Mouse (Mus musculus) embryonic facial prominence, embryonic 14.5 days (tissue): ENCODE measurements at regions not wholly inside any gene's neighbourhood (a gene's known extent, or its start where the extent isn't known, plus 50 kb on each side); places are given as distances from the start of the nearest gene placed in this dataset.

Experiments
- ATAC-seq: fragments of 200-750 bp; cut with Nextera tagmentation; 2 replicates; pipeline ENCODE4 v1.8.0; 2017; ENCODE audit warnings: low read depth, moderate number of reproducible peaks, moderate TSS enrichment
- DNase-seq: peaks from one replicate; pipeline ENCODE4 v3.0.0-alpha.2; 2015; ENCODE audit warnings: low spot score
- H3K27ac ChIP-seq: fragments of 300-500 bp; sonication (generic); replicated peaks from 2 replicates; pipeline ENCODE4 v1.5.1; 2014; ENCODE audit warnings: low read depth, mild to moderate bottlenecking, low read length, moderate library complexity
- H3K27me3 ChIP-seq: fragments of 300-500 bp; sonication (generic); replicated peaks from 2 replicates; pipeline ENCODE4 v1.6.1; 2014; ENCODE audit warnings: low read length; ENCODE audit not compliant: control insufficient read depth, insufficient read depth
- H3K36me3 ChIP-seq: fragments of 300-500 bp; sonication (generic); 2 replicates; pipeline ENCODE4 v1.6.1; 2014; ENCODE audit warnings: low read length, mixed read lengths; ENCODE audit not compliant: control insufficient read depth, insufficient read depth
- H3K4me1 ChIP-seq: fragments of 300-500 bp; sonication (generic); 2 replicates; pipeline ENCODE4 v1.6.1; 2014; ENCODE audit warnings: antibody characterized with exemption, low read length; ENCODE audit not compliant: control insufficient read depth, insufficient read depth
- H3K4me2 ChIP-seq: fragments of 300-500 bp; sonication (generic); 2 replicates; pipeline ENCODE4 v1.6.1; 2014; ENCODE audit warnings: low read depth, mild to moderate bottlenecking, low read length, moderate library complexity, mixed read lengths
- H3K4me3 ChIP-seq: fragments of 300-500 bp; sonication (generic); 2 replicates; pipeline ENCODE4 v1.5.1; 2014; ENCODE audit warnings: low read depth, mild to moderate bottlenecking, low read length
- H3K9ac ChIP-seq: fragments of 300-500 bp; sonication (generic); 2 replicates; pipeline ENCODE4 v1.6.1; 2014; ENCODE audit warnings: low read depth, mild to moderate bottlenecking, low read length, moderate library complexity, mixed read lengths
- H3K9me3 ChIP-seq: fragments of 300-500 bp; sonication (generic); 2 replicates; pipeline ENCODE4 v1.6.1; 2016; ENCODE audit warnings: low read length; ENCODE audit not compliant: control insufficient read depth
- WGBS: fragments of 180-500 bp; shearing (Covaris S2); extraction: QIAGEN DNeasy Blood & Tissue Kit; methylation state at CpG from one replicate; pipeline ENCODE4 v1.1.7; 2014; 5-methylcytosine and 5-hydroxymethylcytosine counted together

DNA sequence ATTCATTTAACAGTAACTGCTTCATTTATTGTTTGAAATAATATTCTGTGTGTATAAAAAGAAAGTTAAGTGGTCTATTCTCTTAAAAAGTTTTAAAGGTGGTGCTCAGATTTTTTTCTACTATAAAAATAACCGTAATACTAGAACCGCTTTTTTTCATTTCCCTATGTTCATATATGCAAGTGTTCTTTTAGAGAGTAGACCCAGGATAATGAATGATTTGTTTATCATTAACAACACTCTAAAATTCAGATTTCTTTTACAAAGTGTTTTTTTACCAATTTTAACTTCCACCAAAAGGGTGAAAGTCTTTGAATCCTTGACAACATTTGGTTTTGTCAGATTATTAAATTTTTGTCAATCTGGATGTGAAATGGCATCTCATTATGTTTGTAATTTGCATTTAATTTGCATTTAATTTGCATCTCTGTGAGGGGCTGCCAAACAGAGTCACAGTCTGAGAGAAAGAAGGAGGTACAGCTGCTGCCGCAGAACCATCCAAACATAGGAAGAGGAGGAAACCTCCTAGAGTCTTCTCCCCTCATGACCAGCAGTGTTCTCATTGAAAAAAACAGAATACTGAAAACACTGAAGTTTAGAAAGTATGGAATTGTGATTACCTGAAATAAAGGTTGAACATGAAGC, 310.4 kb upstream of the Robo1 start:
- H3K27me3 ChIP-seq: no peaks in the 10 kb centered on the region
- WGBS: 89% methylated on average over 3 of the region's 3 CpGs
- no peak overlapping the region for H3K9ac ChIP-seq
- no peak overlapping the region for H3K4me2 ChIP-seq
- no peaks in the 10 kb centered on the region for H3K36me3 ChIP-seq
- ATAC-seq (no peak), DNase-seq (no peak)
- no peaks in the 10 kb centered on the region for H3K4me1 ChIP-seq
- H3K27ac ChIP-seq: no peak overlapping the region
- H3K4me3 ChIP-seq: no peak overlapping the region
- no peaks in the 10 kb centered on the region for H3K9me3 ChIP-seq

DNA sequence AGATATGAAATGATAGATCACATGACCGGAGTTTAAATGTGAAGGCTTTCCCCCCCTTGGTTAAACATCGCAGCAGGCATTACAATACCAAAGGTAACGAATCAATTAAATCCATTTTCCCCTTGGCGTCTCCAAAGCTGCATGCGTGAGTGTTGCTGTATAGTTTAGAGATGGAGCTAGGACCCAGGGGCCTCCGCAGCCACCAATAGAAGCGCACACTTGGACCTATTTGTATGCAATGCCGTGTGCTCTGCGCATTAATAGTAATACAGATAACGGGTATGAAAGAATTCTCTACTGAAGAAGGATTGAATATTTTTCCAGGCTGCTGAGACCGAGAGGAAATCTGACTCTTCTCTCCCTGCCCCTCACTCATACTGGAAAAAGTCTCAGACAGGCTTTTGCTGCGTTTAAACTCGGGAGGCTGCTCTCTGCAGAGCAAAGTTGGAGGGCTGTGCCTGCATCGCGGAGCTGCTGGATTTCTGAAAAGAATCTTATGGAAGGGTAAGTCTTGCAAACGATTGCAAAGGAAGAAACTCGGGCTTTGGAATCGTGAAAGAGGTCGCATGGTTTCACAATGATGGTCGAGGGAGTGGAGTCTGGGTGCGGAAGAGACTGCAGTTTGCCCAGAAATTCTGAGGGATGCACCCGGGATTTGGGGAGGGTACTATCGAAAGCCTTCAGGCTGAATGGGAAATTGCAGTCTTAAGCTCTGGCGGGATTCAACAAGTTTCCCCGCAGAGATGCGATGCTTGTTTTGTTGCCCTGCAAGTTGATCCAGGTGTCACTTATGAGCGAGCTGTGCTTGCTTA, 280.5 kb upstream of the Robo1 start:
- H3K4me2 ChIP-seq: peak overlapping the region; percentile 82
- peak overlapping the region; percentile 48 for H3K4me3 ChIP-seq
- H3K9ac ChIP-seq: peak overlapping the region; percentile 55
- H3K36me3 ChIP-seq: no peaks in the 10 kb centered on the region
- 0 out of 2 replicates have a peak overlapping the region, but pooled peaks have one; percentile 8 for H3K27ac ChIP-seq
- peak; percentile 84 for ATAC-seq
- no peaks in the 10 kb centered on the region for H3K4me1 ChIP-seq
- H3K27me3 ChIP-seq: no peaks in the 10 kb centered on the region
- 2% methylated on average over 27 of the region's 27 CpGs for WGBS
- H3K9me3 ChIP-seq: no peaks in the 10 kb centered on the region
- peak; percentile 72 for DNase-seq

DNA sequence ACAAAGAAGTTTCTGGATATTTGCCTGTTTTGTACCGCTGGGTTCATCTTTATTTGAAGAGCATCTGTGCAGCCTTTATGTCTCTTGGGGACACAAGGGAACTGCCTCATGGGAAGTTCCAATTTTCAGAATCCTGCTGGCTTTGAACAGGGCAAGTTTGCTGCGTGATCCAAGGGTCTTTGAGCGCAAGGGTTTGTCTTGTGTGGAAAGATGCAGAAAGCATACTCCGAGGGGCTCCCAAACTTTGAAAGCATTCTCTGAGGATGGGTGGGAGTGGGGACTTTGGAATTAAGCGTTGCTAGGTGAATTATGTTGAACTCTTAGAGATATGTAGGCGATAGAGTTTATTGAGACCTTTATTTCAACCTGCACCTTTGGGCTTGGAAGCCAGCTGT, 279.9 kb upstream of the Robo1 start:
- no peaks in the 10 kb centered on the region for H3K27me3 ChIP-seq
- H3K36me3 ChIP-seq: no peaks in the 10 kb centered on the region
- peak overlapping the region; percentile 55 for H3K9ac ChIP-seq
- H3K4me3 ChIP-seq: peak overlapping the region; percentile 48
- H3K4me1 ChIP-seq: no peaks in the 10 kb centered on the region
- WGBS: 4% methylated on average over 6 of the region's 6 CpGs
- H3K9me3 ChIP-seq: no peaks in the 10 kb centered on the region
- no peak for DNase-seq
- no peak for ATAC-seq
- H3K27ac ChIP-seq: no peak overlapping the region
- H3K4me2 ChIP-seq: peak overlapping the region; percentile 82

DNA sequence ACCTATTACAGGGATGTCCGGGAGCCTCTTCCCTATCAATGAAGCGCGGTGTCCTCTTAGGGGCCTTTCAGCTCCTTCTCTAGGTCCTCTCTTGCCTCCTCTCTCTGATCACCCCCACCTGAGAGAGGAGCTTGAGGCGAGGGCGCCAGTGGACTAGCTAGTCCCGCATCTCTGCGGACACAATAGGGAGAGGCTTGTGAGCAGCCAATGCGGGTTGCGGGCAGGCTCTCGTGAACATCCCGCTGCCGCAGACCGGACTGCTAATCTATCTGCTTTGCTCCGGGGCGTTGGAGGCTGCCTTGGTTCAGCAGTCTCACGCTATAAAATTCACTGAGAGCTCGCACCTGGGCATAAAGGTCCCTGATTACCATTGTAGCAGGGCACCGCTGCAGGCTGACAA, 279.3 kb upstream of the Robo1 start:
- peak; percentile 27; the same call in 1 of the 2 replicates for ATAC-seq
- H3K4me1 ChIP-seq: no peaks in the 10 kb centered on the region
- 1% methylated on average over 18 of the region's 18 CpGs for WGBS
- no peaks in the 10 kb centered on the region for H3K27me3 ChIP-seq
- DNase-seq: no peak
- peak overlapping the region; percentile 48 for H3K4me3 ChIP-seq
- H3K9ac ChIP-seq: peak overlapping the region; percentile 55
- no peaks in the 10 kb centered on the region for H3K36me3 ChIP-seq
- H3K27ac ChIP-seq: no peak overlapping the region
- peak overlapping the region; percentile 82 for H3K4me2 ChIP-seq
- no peaks in the 10 kb centered on the region for H3K9me3 ChIP-seq

DNA sequence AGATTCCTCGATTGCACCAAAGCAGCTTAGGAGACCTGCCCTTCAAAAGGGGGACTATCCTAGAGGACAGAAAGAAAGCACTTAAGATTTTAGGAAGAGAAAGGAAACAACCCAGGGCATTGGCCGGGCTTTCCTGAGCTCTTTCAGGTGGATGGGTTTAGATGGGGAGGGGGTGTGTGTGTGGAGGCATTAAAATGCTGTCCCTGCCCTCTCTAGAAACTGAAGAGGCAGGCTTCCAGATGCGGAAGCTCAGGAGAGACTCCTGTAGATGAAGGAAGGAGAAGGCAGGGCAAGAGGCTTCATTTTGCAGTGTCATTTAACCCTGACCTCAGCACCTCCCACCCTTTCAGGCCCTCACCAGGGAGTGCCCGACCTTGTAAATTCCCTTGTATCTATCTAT, 278.8 kb upstream of the Robo1 start:
- WGBS: 0% methylated on average over 4 of the region's 4 CpGs

DNA sequence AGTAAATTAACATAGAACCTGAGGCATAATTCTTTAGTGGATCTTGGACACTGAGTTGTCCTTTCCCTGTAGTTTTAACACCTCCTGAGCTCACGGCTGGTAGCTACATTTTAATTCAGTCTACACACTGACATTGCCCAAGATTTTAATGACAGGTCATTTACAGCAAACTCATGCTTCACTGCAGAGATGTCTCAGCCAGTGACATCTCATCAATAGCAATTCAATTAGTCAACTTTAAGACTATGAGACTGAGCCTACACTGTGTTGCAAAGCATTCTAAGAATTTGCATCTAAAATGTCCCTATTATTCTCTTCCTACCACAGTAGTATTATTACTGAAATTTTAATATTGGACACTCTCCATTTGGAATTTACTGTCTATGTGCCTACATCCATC, 239.9 kb upstream of the Robo1 start:
- no peaks in the 10 kb centered on the region for H3K4me1 ChIP-seq
- no peak overlapping the region for H3K27ac ChIP-seq
- ATAC-seq (no peak), DNase-seq (no peak)
- H3K4me3 ChIP-seq: no peak overlapping the region
- no peak overlapping the region for H3K9ac ChIP-seq
- H3K36me3 ChIP-seq: no peaks in the 10 kb centered on the region
- 70% methylated on average over 1 of the region's 1 CpGs for WGBS
- H3K27me3 ChIP-seq: no peaks in the 10 kb centered on the region
- H3K4me2 ChIP-seq: no peak overlapping the region
- no peaks in the 10 kb centered on the region for H3K9me3 ChIP-seq

More for the DNA sequence above, 278.8 kb upstream of the Robo1 start:
- Histone ChIP-seq H3K36me3 (no peaks in the 10 kb centered on the region), H3K9ac (peak overlapping the region; percentile 55), H3K27ac (no peak overlapping the region), H3K4me2 (peak overlapping the region; percentile 82), H3K27me3 (no peaks in the 10 kb centered on the region), H3K4me1 (no peaks in the 10 kb centered on the region), H3K4me3 (peak overlapping the region; percentile 48), H3K9me3 (no peaks in the 10 kb centered on the region)
- DNase-seq (no peak), ATAC-seq (no peak)

DNA sequence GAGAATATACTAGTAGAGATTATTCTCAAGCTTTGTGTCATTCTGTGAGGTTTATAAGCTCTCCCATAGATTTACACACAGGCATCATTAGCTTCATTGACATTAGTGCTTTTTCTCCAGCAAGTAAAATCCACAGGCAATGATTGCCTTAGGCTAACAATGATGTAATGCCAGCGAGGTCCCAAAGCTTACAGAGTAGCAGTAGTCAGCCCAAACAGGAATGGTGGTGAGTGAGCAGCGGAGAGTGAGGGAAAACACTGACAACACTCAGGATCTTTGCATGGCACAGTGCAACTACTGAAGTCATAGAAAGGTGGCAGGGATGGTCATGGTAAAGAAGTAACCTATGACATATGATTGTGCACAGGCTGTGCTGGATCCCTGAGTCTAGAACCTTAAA, 238.5 kb upstream of the Robo1 start:
- ATAC-seq (no peak), DNase-seq (no peak)
- WGBS: 66% methylated on average over 2 of the region's 2 CpGs
- Histone ChIP-seq H3K9ac (no peak overlapping the region), H3K4me1 (no peaks in the 10 kb centered on the region), H3K4me3 (no peak overlapping the region), H3K4me2 (no peak overlapping the region), H3K9me3 (no peaks in the 10 kb centered on the region), H3K27ac (no peak overlapping the region), H3K27me3 (no peaks in the 10 kb centered on the region), H3K36me3 (no peaks in the 10 kb centered on the region)

DNA sequence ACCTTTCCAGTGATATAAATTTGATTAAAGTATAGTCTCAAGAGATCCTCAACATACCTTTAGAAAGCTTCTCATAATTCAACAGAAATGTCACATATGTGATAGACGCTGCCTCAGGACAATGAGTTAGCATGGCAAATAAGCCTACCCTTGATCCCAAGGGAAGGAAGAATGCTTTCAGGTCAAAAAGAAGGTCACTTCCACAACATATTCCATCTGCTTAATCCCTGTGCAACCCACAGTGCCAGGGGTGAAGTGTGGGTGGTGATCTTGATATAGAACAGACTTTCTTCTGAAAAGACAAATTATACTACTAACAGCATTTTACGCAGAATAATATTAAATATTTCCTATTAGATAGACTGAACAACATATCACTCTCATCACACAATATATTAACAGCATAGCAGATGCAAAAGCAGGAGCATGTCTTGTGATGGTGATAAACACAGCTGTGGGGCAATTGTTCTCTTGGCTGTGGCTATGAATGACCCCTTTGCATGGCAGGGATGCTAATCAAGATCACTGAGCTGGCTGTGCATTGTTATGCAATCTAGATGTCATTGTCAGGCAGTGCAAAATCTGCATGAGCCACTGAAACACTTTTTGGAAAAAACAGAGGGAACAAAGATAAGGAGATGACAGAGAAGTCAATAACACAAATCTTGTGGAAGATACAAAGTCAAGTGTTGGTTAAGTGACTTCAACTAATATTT, 236.2 kb upstream of the Robo1 start:
- Histone ChIP-seq H3K9ac (no peak overlapping the region), H3K4me2 (no peak overlapping the region), H3K27me3 (no peaks in the 10 kb centered on the region), H3K9me3 (no peaks in the 10 kb centered on the region), H3K27ac (no peak overlapping the region), H3K4me3 (no peak overlapping the region), H3K4me1 (no peaks in the 10 kb centered on the region), H3K36me3 (no peaks in the 10 kb centered on the region)
- 53% methylated on average over 2 of the region's 2 CpGs for WGBS
- no peak for DNase-seq
- ATAC-seq: no peak
